8 mouse cellular contexts compared by ENCODE assay signal in the genomic region with DNA sequence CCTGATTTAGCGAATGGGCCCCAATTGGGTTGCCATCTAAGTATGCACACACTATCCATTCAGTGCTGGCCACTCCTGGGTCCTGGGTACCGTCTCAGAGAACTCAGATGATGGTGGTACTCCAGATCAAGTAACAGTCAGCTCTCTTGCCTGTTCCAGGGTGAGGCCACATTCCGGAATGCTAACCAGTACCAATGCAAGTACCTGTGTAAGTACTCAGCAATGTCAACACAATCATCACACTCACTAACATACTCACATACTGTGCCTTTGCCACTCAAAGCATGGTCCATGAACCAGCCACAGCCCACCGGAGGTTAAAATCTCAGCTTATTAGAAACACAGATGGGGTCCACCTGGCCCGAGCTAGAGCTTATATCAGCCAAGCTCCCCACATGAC. TPM values are rescaled to one million over a fixed set of nuclear protein-coding genes. Genes with fewer than 3 reads are reported as not detected.
DNase-seq lines count a peak whose midpoint lies in the region; ATAC-seq and TF ChIP-seq lines count a peak whose summit lies in the region.

No protein-coding gene starts in this region.

- TF ChIP-seq POLR2A in small intestine, adult 2 months (IDR thresholded peaks at IDR 0.05; ENCODE audit: low read depth, low read length), result no peak

- ATAC-seq in heart, embryonic 15.5 days (replicated peaks; ENCODE audit: insufficient number of reproducible peaks, insufficient read depth, low FRiP score, low read depth), result no peak
- ATAC-seq in midbrain, embryonic 11.5 days (ENCODE audit: low FRiP score), result 0 out of 2 replicates have a peak, but pooled peaks have one; percentile 17
- no peak for ATAC-seq in midbrain, embryonic 14.5 days (ENCODE audit: low FRiP score, low TSS enrichment)
- ATAC-seq in intestine, embryonic 15.5 days, result no peak

- peaks cover 62% of the 10 kb centered on the region for H3K4me1 ChIP-seq in heart, embryonic 15.5 days (replicated peaks)
- H3K4me1 ChIP-seq in midbrain, embryonic 11.5 days (ENCODE audit: control insufficient read depth, insufficient read depth, low read length), result peaks cover 6% of the 10 kb centered on the region
- peaks cover 12% of the 10 kb centered on the region; the same call in 1 of the 2 replicates for H3K4me1 ChIP-seq in midbrain, embryonic 14.5 days (ENCODE audit: control insufficient read depth, insufficient read depth, low read length)
- peaks cover 77% of the 10 kb centered on the region for H3K4me1 ChIP-seq in intestine, embryonic 15.5 days (replicated peaks)
- peaks cover 62% of the 10 kb centered on the region for H3K4me1 ChIP-seq in small intestine, adult 2 months (ENCODE audit: control insufficient read depth, insufficient read depth, insufficient read length, low read length)

- no peaks in the 10 kb centered on the region for H3K9me3 ChIP-seq in heart, embryonic 15.5 days (replicated peaks)
- H3K9me3 ChIP-seq in midbrain, embryonic 11.5 days (ENCODE audit: control insufficient read depth, low read length), result no peaks in the 10 kb centered on the region
- H3K9me3 ChIP-seq in midbrain, embryonic 14.5 days (ENCODE audit: control insufficient read depth, low read length), result no peaks in the 10 kb centered on the region
- no peaks in the 10 kb centered on the region for H3K9me3 ChIP-seq in intestine, embryonic 15.5 days

- TF ChIP-seq CTCF in small intestine, adult 2 months (IDR thresholded peaks at IDR 0.05; ENCODE audit: extremely low read depth, insufficient read length, insufficient replicate concordance, low read depth, low read length), result no peak

- H3K27ac ChIP-seq in heart, embryonic 15.5 days, result peak overlapping the region; percentile 56
- no peak overlapping the region for H3K27ac ChIP-seq in midbrain, embryonic 11.5 days (ENCODE audit: low read depth, low read length)
- H3K27ac ChIP-seq in midbrain, embryonic 14.5 days (replicated peaks; ENCODE audit: low read depth, low read length), result no peak overlapping the region
- peak overlapping the region; percentile 77 for H3K27ac ChIP-seq in intestine, embryonic 15.5 days
- H3K27ac ChIP-seq in small intestine, adult 2 months (ENCODE audit: insufficient read depth, low read depth, low read length), result peak overlapping the region; percentile 92; the same call in 1 of the 2 replicates

- no peak overlapping the region for H3K4me3 ChIP-seq in heart, embryonic 15.5 days
- H3K4me3 ChIP-seq in midbrain, embryonic 11.5 days (ENCODE audit: low read depth, low read length), result no peak overlapping the region
- no peak overlapping the region for H3K4me3 ChIP-seq in midbrain, embryonic 14.5 days (replicated peaks; ENCODE audit: low read depth, low read length)
- no peak overlapping the region for H3K4me3 ChIP-seq in intestine, embryonic 15.5 days (replicated peaks)
- no peak overlapping the region for H3K4me3 ChIP-seq in small intestine, adult 2 months (ENCODE audit: low read depth, low read length)

- H3K27me3 ChIP-seq in heart, embryonic 15.5 days, result peaks cover 7% of the 10 kb centered on the region; the same call in 1 of the 2 replicates
- no peaks in the 10 kb centered on the region for H3K27me3 ChIP-seq in midbrain, embryonic 11.5 days (ENCODE audit: control insufficient read depth, insufficient read depth, low read length)
- no peaks in the 10 kb centered on the region for H3K27me3 ChIP-seq in midbrain, embryonic 14.5 days (ENCODE audit: control insufficient read depth, insufficient read depth, low read length)
- H3K27me3 ChIP-seq in intestine, embryonic 15.5 days (replicated peaks), result no peaks in the 10 kb centered on the region
- no peaks in the 10 kb centered on the region for H3K27me3 ChIP-seq in small intestine, adult 2 months (ENCODE audit: control insufficient read depth, insufficient read depth, low read length)

- DNase-seq in heart, adult 18-20 months, result no peak
- DNase-seq in midbrain, embryonic 11.5 days (ENCODE audit: low spot score, missing footprints), result no peak
- DNase-seq in midbrain, embryonic 14.5 days, result no peak
- DNase-seq in embryo, embryonic 10 days (ENCODE audit: low spot score), result no peak
- no peak for DNase-seq in adrenal gland, adult 2 months

- 65% methylated on average over 5 of the region's 5 CpGs for WGBS in heart, embryonic 15.5 days
- WGBS in midbrain, embryonic 11.5 days, result 87% methylated on average over 5 of the region's 5 CpGs
- 89% methylated on average over 5 of the region's 5 CpGs for WGBS in midbrain, embryonic 14.5 days
- WGBS in intestine, embryonic 15.5 days, result 88% methylated on average over 5 of the region's 5 CpGs
- WGBS in small intestine, adult 2 months, result 86% methylated on average over 5 of the region's 5 CpGs

- no peak overlapping the region for H3K4me2 ChIP-seq in heart, embryonic 15.5 days
- no peak overlapping the region for H3K4me2 ChIP-seq in midbrain, embryonic 11.5 days
- no peak overlapping the region for H3K4me2 ChIP-seq in midbrain, embryonic 14.5 days (ENCODE audit: low read length)
- no peak overlapping the region for H3K4me2 ChIP-seq in intestine, embryonic 15.5 days (replicated peaks)

- H3K36me3 ChIP-seq in heart, embryonic 15.5 days, result no peaks in the 10 kb centered on the region
- H3K36me3 ChIP-seq in midbrain, embryonic 11.5 days (ENCODE audit: control insufficient read depth, insufficient read depth, low read length), result no peaks in the 10 kb centered on the region
- H3K36me3 ChIP-seq in midbrain, embryonic 14.5 days (ENCODE audit: control insufficient read depth, insufficient read depth, low read length), result no peaks in the 10 kb centered on the region
- no peaks in the 10 kb centered on the region for H3K36me3 ChIP-seq in intestine, embryonic 15.5 days
- no peaks in the 10 kb centered on the region for H3K36me3 ChIP-seq in small intestine, adult 2 months (ENCODE audit: control insufficient read depth, insufficient read depth, low read length)

- H3K9ac ChIP-seq in heart, embryonic 15.5 days, result no peak overlapping the region
- no peak overlapping the region for H3K9ac ChIP-seq in midbrain, embryonic 11.5 days (ENCODE audit: low read length)
- no peak overlapping the region for H3K9ac ChIP-seq in midbrain, embryonic 14.5 days (replicated peaks; ENCODE audit: low read length)
- no peak overlapping the region for H3K9ac ChIP-seq in intestine, embryonic 15.5 days

RNA-seq across cellular contexts. Expression of a gene that starts 10.7 kb away (rescaled TPM):
- 0.88 and 1.5 TPM in 2 replicates for polyA plus RNA-seq in heart, embryonic 15.5 days (2015; fragmentation: Nextera tagmentation; extraction: Ambion mirVana)
- 1 to 10 TPM; 3.3 TPM for total RNA-seq in heart, adult 18-20 months (2021)
- polyA plus RNA-seq in midbrain, embryonic 11.5 days (2014; fragmentation: Nextera tagmentation; extraction: Ambion mirVana), result 1.2 and 1.3 TPM in 2 replicates
- 9.4 and 9.8 TPM in 2 replicates for polyA plus RNA-seq in midbrain, embryonic 14.5 days (2014; fragmentation: Nextera tagmentation; extraction: Ambion mirVana)
- 3.5 and 3.6 TPM in 2 replicates for polyA plus RNA-seq in intestine, embryonic 15.5 days (2015; fragmentation: Nextera tagmentation; extraction: Ambion mirVana)
- polyA plus RNA-seq in small intestine, adult 2 months (2012; rRNA removed), result 5.6 and 8.7 TPM in 2 replicates
- total RNA-seq in adrenal gland, adult 2 months (2021), result 1 to 10 TPM; 6.5 to 6.8 TPM
- polyA plus RNA-seq in adrenal gland, adult 2 months (2012; rRNA removed), result 8.9 and 10.2 TPM in 2 replicates

RNA-seq across cellular contexts. Expression of a gene that starts 53.4 kb away (rescaled TPM):
- polyA plus RNA-seq in heart, embryonic 15.5 days (2015; fragmentation: Nextera tagmentation; extraction: Ambion mirVana), result 4.8 and 7.8 TPM in 2 replicates
- 1 to 10 TPM; 4.2 to 6.2 TPM for total RNA-seq in heart, adult 18-20 months (2021)
- polyA plus RNA-seq in midbrain, embryonic 11.5 days (2014; fragmentation: Nextera tagmentation; extraction: Ambion mirVana), result 1.4 and 1.7 TPM in 2 replicates
- polyA plus RNA-seq in midbrain, embryonic 14.5 days (2014; fragmentation: Nextera tagmentation; extraction: Ambion mirVana), result 0.49 and 0.75 TPM in 2 replicates
- polyA plus RNA-seq in intestine, embryonic 15.5 days (2015; fragmentation: Nextera tagmentation; extraction: Ambion mirVana), result 12.0 and 14.4 TPM in 2 replicates
- polyA plus RNA-seq in small intestine, adult 2 months (2012; rRNA removed), result 58.3 and 65.5 TPM in 2 replicates
- total RNA-seq in adrenal gland, adult 2 months (2021), result 1 to 10 TPM; 2.3 to 2.7 TPM
- polyA plus RNA-seq in adrenal gland, adult 2 months (2012; rRNA removed), result 2.5 and 3.1 TPM in 2 replicates

Comparison
In these comparisons a context has a peak if more than half of its experiments do, and no peak if none do; other contexts are left out.
1. H3K27ac ChIP-seq: peak in heart, embryonic 15.5 days (single experiment), intestine, embryonic 15.5 days (single experiment) and small intestine, adult 2 months (single experiment); none in midbrain, embryonic 11.5 days (single experiment) and midbrain, embryonic 14.5 days (single experiment).